Mouse (Mus musculus) kidney, postnatal 4 days (tissue): ENCODE results near the gene Zfp524.
"Not testable (repeated sequence)": the region's sequence is repeated elsewhere in the genome, so short reads cannot be mapped to it uniquely, and the experiment has no call there.

Source experiments
- DNase-seq, 2 experiments: peaks; one replicate each; pipeline ENCODE4 v3.0.0; 2021; ENCODE audit warnings: mixed read lengths in 2 of 2

Gene Zfp524

GRCm38 (mm10) chr7:5014251-5015117, at the start of gene Zfp524, which contains the start of gene Fiz1:
Zfp524 (plus strand) TSS chr7:5014415.
Fiz1 (minus strand) TSS chr7:5014697.
- peak; percentile 98 for DNase-seq

GRCm38 (mm10) chr7:4964988-4965387, 49.2 kb upstream of the Zfp524 start:
- no peak for DNase-seq

GRCm38 (mm10) chr7:4971068-4971467, 43.1 kb upstream of the Zfp524 start, which contains the start of gene Sbk3:
Sbk3 (minus strand) TSS chr7:4971168.
- no peak for DNase-seq

DNA sequence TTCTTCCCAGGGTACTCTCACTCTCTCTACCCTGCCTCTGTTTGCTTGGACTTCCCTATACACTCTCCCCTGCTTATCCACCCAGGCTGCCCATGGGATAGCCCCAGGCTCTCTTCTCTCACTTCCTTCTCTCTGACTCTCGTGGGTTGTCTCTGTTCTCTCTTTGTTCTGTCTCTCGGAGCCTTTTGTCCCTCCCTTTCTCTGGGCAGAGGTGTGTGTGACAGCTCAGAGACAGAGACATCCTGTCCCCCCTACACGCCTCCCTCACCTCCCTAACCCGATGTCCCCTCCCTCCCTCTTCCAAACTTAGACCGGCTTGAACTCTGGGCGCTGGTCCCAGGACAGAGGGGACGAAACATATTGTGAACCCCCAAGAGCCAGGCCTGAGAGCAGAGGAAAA, 42.5 kb upstream of the Zfp524 start:
- peak in 1 of 2 experiments; percentile 21 for DNase-seq

DNA sequence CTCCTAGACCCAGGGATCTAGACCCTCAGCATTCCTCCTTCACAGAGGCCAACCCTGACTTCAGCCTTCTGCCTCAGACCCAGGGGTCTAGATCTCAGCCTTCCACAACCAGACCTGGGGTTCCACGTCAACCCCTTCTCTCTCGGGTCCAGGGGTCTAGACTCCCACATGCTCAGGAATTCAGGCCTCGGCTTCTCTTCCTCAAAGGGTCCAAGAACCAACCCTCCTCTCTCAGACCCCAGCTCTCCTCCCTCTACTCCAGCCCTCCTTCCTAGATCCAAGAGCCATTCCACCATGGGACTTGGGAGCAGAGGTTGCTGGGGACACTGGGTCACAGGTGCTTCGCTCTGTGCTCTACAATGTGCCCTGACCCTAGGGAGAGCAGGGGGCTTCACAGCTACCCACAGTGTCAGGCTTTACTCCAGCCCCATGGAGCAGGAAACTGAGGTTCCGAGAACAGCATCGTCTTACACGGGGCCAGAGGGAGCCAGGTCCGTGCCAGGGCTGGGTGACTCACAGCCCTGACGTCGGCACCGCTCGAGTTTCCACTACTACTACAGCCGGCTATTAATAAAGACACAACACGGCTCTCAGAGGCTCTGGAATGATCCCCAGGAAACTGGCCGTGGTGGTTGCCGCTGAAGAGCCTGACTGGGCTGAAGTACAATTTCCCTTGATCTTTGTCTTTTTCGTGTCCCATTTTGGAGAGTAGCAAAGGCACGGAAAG, 41.7 kb upstream of the Zfp524 start:
- peak in 1 of 2 experiments; percentile 31 for DNase-seq

DNA sequence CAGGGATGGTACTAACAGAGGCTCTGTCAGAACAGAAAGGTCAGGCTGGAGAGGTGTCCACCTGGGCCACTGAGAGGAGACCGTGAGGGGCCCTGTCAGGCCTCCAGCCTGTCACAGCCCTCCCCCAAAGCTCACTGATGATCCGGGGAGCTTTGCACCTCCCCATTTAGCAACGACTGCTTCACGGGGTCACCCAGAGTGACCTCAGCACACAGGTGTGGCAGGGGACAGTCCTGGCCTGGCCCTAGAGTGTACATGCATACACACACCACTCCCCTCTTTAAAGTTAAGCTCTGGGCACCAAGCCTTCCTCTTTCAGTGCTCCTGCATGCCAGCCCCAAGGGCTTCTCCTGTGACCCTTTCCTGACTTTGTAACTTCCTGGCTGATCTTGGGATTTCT, 38.8 kb upstream of the Zfp524 start:
- no peak for DNase-seq

DNA sequence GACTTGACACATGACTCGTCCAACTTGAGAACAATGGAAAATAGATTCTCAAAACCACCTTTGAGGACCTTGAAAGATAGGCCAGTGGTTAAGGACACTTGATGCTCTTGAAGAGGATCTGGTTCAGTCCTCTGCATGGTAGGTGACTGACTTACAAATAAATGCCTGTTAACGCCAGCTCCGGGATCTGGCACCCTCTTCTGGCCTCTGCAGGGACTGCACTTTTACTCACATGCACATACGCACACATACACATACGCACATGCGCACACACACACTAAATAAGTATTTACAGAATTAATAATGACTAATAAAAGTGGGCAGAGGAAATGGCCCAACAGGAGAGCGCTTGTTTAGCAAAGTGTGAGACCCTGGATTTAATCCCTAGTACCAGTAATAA, 37.4 kb upstream of the Zfp524 start:
- no peak for DNase-seq

- DNase-seq = no peak
These were observed 26.0 kb upstream of the Zfp524 start for GRCm38 (mm10) chr7:4988250-4988649.

DNA sequence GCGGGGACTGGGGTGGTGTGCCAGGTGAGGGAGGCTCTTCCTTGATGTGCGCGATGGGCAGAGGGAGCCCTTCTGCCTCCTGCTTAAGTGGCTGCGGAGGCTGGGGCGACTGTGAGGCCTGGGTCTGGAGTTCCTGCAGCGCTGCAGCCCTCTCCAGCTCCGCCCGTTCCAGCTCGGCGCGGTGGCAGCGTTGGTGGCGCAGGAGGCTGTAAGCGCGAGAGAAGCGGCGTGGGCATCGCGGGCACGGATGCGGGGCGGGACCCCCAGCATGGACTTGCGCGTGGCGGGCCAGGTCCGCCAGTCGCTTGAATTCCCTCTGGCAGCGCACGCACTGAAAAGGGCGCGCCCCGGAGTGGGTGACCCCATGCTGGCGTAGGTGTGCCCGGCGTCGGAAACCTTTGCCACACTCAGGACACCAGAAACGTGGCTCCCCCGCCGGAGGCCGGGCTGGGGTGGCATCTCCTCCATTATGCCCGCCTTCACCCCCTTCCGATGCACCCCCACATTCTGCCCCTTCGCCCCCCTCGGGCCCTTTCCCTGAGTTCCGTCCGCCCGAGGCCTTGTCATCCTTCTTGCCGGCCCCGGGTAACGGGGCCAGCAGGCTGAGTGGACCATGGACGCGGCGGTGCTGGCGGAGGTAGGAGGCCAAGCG, 20.7 kb upstream of the Zfp524 start:
- no peak for DNase-seq

DNA sequence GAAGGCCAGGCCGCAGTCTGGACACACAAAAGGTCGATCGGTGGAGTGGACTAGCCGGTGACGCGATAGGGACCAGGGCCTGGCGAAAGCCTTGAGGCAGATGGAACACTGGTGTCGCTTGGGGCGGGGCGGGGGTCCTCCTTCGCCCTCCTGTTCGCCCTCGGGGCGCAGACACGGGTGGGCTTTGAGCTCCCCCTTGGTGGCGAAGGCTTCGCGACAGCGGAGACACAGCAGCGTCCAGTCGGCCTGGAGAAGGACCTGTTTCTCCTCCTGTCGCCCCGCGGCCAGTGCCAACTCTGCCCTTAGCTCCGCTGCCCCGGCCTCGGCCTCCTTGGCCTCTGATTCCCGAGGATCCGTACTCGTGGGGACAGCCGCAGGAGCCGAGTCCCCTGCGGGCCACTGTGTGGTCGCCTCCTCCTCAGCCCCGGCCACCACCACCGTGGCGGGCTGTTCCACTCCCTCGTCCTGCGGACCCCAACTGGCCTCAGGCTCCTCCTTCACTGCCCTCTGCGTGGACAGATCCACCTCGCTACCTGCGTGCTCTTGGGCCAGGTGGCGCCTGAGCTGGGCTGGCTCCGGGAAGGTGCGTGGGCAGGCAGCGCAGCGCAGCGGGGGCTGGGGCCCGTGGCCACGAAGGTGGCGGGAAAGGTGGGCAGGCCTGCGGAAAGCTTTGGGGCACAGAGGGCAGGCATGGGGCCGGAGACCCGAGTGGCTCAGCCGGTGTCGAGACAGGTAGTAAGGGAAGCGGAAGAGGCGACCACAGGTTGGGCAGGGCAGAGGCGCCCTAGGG, 20.0 kb upstream of the Zfp524 start:
- peak in 1 of 2 experiments; percentile 18 for DNase-seq

GRCm38 (mm10) chr7:4995268-4996002, 18.8 kb upstream of the Zfp524 start:
- DNase-seq = no peak

- DNase-seq = peak; percentile 96 to 97
These were observed 18.0 kb upstream of the Zfp524 start, which contains the start of gene Zfp579 for GRCm38 (mm10) chr7:4996003-4996895. Zfp579 (minus strand) TSS chr7:4996158.

GRCm38 (mm10) chr7:4996934-4997333, 17.3 kb upstream of the Zfp524 start:
- no peak for DNase-seq

GRCm38 (mm10) chr7:4999876-5000275, 14.3 kb upstream of the Zfp524 start:
- peak; percentile 44 to 50 for DNase-seq

GRCm38 (mm10) chr7:5002876-5003275, 11.3 kb upstream of the Zfp524 start:
- DNase-seq = not testable (repeated sequence)

DNA sequence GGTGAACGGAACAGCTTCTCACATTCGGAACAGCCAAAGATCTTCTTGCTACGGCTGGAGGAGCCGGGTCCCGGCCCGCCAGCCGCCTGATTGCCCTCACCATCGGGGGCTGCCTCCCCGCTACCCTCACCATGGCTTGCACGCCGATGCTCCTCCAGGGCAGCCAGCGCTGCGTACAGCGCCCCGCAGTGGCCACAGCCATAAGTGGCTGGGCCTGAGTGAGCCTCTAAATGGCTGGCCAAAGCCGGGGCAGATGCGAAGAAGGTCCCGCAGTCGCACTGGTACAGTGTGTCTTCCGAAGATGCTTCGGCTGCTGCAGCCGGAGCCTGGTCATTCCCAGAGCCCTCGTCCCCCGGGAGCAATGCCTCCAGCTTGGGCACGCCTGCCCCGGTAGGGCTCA, 6.0 kb upstream of the Zfp524 start:
- DNase-seq = no peak

DNA sequence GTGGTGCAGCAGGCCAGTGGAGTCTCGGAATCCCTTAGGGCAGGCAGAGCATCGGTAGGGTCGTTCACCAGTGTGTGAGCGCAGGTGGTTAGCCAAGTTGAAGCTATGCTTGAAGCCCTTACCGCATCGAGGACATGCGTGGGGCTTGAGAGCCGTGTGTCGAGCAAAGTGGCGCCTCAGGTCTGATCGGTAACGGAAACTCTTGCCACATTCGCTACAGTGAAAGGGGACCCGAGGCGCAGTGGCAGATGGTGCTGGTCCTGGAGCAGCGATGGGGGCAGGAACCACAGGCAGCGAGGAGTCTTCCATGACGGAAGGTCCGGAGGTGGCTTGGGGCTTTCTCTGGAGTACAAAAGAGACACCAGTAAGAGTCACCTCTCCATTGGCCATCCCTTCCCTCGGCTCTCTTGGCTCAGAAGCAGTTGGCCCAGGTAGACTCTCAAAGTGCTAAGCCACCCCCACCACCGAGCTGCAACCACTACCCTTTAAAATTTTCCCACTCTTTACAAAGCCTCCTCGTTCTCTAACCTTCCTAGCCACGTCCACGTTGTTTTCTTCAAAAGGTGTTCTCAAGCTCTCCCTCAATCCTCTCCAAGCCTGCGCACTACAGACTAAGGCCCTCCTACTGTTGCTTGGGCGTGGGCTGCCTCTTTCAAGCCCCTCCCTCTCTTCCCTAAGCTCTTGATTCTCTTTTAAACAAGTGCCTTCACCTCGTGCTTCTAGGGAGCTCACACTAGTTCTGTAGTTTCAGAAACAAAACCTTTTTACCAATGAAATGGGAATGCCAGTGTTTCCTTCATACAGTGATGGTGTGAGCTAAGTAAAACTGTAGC, 1.3 kb upstream of the Zfp524 start:
- DNase-seq = no peak

DNA sequence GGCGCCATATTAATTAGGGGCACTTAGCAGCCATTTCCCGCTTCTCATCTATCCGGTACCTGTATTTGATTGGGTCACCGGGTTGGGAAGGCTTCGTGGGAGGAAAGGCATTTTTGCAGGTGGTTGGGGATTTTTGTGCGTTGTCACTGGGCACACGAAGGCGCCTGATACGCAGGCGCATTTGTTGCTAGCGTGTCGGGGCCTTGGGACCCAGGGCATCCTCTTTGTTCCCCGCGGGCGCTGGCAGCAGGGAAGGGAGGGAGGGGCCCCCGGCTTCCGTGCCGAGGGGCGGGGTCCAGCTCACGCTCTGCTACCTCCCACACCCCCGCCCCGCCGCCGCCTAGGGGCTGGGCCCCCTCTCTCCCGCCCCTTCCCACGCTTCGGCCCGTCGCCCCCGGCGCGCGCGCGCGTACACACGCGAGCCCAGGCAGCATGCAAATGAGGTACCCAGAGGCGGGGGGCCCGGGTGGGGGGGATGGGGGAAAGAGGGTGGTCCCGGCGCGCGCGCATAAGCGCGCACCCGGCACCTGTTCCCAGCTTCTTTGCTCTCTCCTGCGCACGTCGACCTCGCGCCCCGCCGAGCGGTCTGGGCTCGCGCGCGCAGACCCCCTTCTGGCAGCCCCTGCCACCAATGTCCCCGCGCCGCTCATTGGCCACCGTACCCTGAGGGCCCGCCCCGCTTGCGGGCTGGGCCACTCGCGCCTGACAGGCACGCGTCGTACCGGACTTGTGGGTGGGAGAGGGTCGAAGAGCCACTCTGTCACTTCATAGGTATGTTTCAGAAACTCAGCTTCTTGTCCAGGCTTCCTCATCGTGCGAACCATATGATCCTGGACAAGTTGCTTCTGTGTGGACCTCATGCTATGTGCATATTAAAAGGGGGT, 1.1 kb downstream of the Zfp524 start, which contains the start of gene Gm44973:
Gene Gm44973, plus strand, starts transcription at position 379 of the 884 bp plus-strand sequence.
- peak; percentile 97 to 99 for DNase-seq
